Mouse (Mus musculus) liver, embryonic 11.5 days (tissue): Measurements from ENCODE around the gene Chchd6. TPM values are rescaled to one million over a fixed set of nuclear protein-coding genes. Genes with fewer than 3 reads are reported as not detected.

Experiments used
- ATAC-seq: fragments of 200-750 bp; cut with Nextera tagmentation; replicated peaks from 2 replicates; pipeline ENCODE4 v1.8.0; 2017; ENCODE audit warnings: moderate number of reproducible peaks, mild to moderate bottlenecking, moderate TSS enrichment, moderate library complexity; ENCODE audit not compliant: low FRiP score
- DNase-seq: peaks from one replicate; pipeline ENCODE4 v3.0.0-alpha.2; 2017; ENCODE audit warnings: low spot score
- H3K27ac ChIP-seq: fragments of 300-500 bp; sonication (generic); 2 replicates; pipeline ENCODE4 v1.5.1; 2014; ENCODE audit warnings: mild to moderate bottlenecking, low read depth, low read length, control low read depth
- H3K27me3 ChIP-seq: fragments of 300-500 bp; sonication (generic); replicated peaks from 2 replicates; pipeline ENCODE4 v1.6.1; 2014; ENCODE audit warnings: low read length, mixed read lengths; ENCODE audit not compliant: control insufficient read depth, insufficient read depth
- H3K36me3 ChIP-seq: fragments of 300-500 bp; sonication (generic); 2 replicates; pipeline ENCODE4 v1.6.1; 2014; ENCODE audit warnings: mild to moderate bottlenecking, low read length, moderate library complexity, mixed read lengths; ENCODE audit not compliant: control insufficient read depth, insufficient read depth
- H3K4me1 ChIP-seq: fragments of 300-500 bp; sonication (generic); replicated peaks from 2 replicates; pipeline ENCODE4 v1.6.1; 2014; ENCODE audit warnings: low read length, mixed read lengths; ENCODE audit not compliant: control insufficient read depth, insufficient read depth
- H3K4me2 ChIP-seq: fragments of 300-500 bp; sonication (generic); 2 replicates; pipeline ENCODE4 v1.6.1; 2014; ENCODE audit warnings: mild to moderate bottlenecking, control low read depth, moderate library complexity
- H3K4me3 ChIP-seq: fragments of 300-500 bp; sonication (generic); 2 replicates; pipeline ENCODE4 v1.5.1; 2014; ENCODE audit warnings: low read depth, low read length, control low read depth
- H3K9ac ChIP-seq: fragments of 300-500 bp; sonication (generic); 2 replicates; pipeline ENCODE4 v1.6.1; 2014; ENCODE audit warnings: low read depth, low read length, control low read depth
- H3K9me3 ChIP-seq: fragments of 300-500 bp; sonication (generic); 2 replicates; pipeline ENCODE4 v1.6.1; 2016; ENCODE audit warnings: low read length, inconsistent platforms, mixed read lengths; ENCODE audit not compliant: control insufficient read depth
- WGBS: fragments of 180-500 bp; shearing (Covaris S2); extraction: QIAGEN DNeasy Blood & Tissue Kit; methylation state at CpG from one replicate; pipeline ENCODE4 v1.1.7; 2014; 5-methylcytosine and 5-hydroxymethylcytosine counted together
- polyA plus RNA-seq: library from polyadenylated mRNA; unstranded; fragments of >200 nt; fragmentation: Nextera tagmentation; extraction: Ambion mirVana; gene quantifications from 2 replicates; pipeline ENCODE4 v1.2.1, GENCODE M21; 2014

Gene Chchd6
- polyA plus RNA-seq, 1 experiment from 2014 or later, result 43.2 TPM

DNA sequence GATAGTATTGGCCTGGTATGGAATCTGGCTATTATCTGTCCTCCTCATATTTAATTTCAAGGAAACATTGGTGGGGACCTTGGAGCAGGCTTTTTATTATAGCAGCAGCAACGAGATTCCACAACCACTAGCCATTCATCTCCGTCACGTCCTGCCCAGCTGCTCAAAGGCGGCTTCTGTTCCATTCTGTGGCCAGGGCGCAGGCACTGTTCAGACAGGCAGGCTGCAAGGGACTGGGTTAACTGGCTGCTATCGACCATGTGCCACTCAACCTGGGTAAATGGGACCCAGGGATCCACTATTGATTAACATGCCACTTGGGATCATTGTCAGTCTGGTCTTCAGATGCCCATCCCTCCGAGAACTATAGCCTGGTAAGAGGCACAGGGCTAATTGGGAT is 205.7 kb downstream of the Chchd6 start:
- no peak overlapping the region for H3K27ac ChIP-seq
- H3K9me3 ChIP-seq, result no peaks in the 10 kb centered on the region
- H3K4me1 ChIP-seq, result no peaks in the 10 kb centered on the region
- DNase-seq, result no peak
- ATAC-seq, result no peak
- H3K4me2 ChIP-seq, result no peak overlapping the region
- no peaks in the 10 kb centered on the region for H3K27me3 ChIP-seq
- no peaks in the 10 kb centered on the region for H3K36me3 ChIP-seq
- no peak overlapping the region for H3K9ac ChIP-seq
- no peak overlapping the region for H3K4me3 ChIP-seq
- WGBS, result 81% methylated on average over 7 of the region's 7 CpGs

DNA sequence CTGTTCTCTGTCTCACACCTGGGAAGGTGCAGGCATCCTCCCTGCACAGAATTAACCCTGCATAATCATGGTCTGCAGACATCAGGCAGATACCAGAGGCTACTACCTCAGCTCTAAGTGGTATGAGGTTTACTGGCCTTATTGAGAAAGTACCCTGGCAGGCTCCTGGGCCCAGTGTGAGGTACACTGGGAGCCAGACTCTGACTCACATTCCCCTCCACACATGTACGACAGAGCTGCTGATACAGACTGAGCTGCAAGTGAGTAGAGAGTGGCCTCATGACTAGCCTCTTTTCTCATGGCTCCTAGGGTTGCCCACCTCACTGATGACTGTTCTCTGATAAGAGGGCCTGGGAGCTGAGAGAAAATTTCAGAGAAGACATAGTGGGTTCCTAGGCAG is 208.5 kb downstream of the Chchd6 start:
- H3K4me3 ChIP-seq, result no peak overlapping the region
- H3K27me3 ChIP-seq, result no peaks in the 10 kb centered on the region
- no peak overlapping the region for H3K9ac ChIP-seq
- 31% methylated on average over 1 of the region's 1 CpGs for WGBS
- ATAC-seq (no peak), DNase-seq (no peak)
- no peaks in the 10 kb centered on the region for H3K4me1 ChIP-seq
- no peak overlapping the region for H3K27ac ChIP-seq
- no peaks in the 10 kb centered on the region for H3K36me3 ChIP-seq
- no peaks in the 10 kb centered on the region for H3K9me3 ChIP-seq
- H3K4me2 ChIP-seq, result no peak overlapping the region

DNA sequence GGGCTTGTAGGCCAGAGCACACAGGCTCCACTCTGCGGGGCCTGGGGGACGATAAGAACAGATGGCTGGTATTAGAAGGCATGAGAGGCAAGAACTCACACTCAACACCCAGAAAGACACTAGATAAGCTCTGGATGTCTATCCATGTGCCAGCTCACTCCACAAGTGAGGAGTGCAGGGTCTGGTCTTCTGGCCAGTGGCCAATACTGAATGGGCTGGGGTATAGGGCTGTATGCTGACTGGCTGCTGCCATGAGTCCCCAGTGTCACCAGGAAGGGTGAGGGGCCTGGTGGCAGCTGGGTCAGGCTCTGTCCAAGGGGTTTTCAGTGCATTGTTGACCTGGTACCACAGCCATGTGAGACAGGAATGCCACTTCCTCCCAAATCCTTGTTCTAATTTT is 210.8 kb downstream of the Chchd6 start:
- Histone ChIP-seq H3K9me3 (no peaks in the 10 kb centered on the region), H3K4me3 (no peak overlapping the region), H3K9ac (no peak overlapping the region), H3K36me3 (no peaks in the 10 kb centered on the region), H3K27ac (no peak overlapping the region), H3K27me3 (no peaks in the 10 kb centered on the region), H3K4me2 (no peak overlapping the region), H3K4me1 (no peaks in the 10 kb centered on the region)
- ATAC-seq, result no peak
- 75% methylated on average over 2 of the region's 2 CpGs for WGBS
- no peak for DNase-seq

DNA sequence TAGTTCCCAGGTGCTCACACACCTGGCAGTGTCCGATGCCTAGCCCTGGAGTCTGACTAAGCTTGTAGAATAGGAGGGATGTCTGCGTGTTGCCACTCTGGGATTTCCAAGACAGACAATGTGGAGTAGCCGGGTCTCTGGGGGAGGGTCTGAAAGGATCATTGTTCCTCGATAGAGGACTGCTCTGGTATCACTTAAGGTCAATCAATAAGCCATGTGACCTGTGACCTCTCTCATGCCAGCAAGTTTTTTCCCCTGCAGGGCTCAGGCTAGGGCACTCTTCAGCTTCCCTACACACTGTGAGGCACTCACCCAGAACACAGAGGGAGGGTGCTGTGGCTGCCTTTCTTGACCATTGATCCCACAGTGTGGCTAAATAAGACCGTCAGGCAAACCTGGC is 213.6 kb downstream of the Chchd6 start:
- no peak for ATAC-seq
- H3K27me3 ChIP-seq, result no peaks in the 10 kb centered on the region

DNA sequence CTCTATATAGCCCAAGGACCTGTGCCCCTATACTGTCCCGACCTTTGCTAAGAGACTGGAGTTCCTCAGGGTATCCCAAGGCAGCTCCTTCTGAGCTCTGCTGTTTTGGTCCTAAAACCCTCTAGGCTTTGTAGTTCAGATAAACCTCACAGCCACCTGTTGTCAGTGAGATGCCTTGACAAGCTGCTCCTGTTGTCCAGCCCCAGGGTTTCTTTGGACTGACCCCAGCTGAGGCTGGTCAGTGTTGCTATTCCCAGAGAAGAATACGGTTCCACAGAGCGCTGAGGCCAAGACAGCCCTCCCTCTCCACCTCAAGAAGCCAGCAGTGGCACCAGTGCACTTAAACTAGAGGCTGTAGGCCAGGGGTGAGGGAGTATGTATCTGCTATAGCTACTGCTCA is 214.3 kb downstream of the Chchd6 start:
- WGBS, result 59% methylated on average over 3 of the region's 3 CpGs

More for the DNA sequence above, 213.6 kb downstream of the Chchd6 start:
- H3K9ac ChIP-seq, result no peak overlapping the region
- DNase-seq, result no peak
- no peak overlapping the region for H3K4me3 ChIP-seq
- H3K36me3 ChIP-seq, result no peaks in the 10 kb centered on the region
- no peak overlapping the region for H3K4me2 ChIP-seq
- H3K9me3 ChIP-seq, result no peaks in the 10 kb centered on the region
- H3K4me1 ChIP-seq, result no peaks in the 10 kb centered on the region
- no peak overlapping the region for H3K27ac ChIP-seq
- 69% methylated on average over 5 of the region's 5 CpGs for WGBS

DNA sequence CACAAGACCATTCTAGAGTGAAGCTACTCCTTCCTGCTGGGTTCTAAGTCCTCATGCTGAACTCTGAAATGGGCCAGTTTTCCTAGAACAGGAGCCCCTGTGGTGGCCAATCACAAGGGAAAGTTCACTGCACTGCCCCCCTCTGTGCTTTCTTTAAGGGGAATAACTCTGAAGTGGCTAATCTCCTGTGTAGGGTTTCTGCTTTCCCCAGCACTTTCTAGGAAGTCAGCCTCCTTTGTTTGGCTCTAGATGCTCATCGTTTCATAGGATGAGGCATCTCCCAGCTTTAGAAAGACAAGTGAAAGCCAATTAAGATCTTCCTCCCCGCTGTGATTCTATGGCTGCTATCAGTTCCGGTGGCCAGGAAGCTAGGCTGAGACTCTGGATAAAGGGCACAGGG is 214.7 kb downstream of the Chchd6 start:
- Histone ChIP-seq H3K27ac (no peak overlapping the region), H3K27me3 (no peaks in the 10 kb centered on the region), H3K4me3 (no peak overlapping the region), H3K9me3 (no peaks in the 10 kb centered on the region), H3K4me2 (no peak overlapping the region), H3K36me3 (no peaks in the 10 kb centered on the region), H3K9ac (no peak overlapping the region), H3K4me1 (no peaks in the 10 kb centered on the region)
- WGBS, result 57% methylated on average over 3 of the region's 3 CpGs
- ATAC-seq, result no peak
- DNase-seq, result no peak

More for the DNA sequence above, 214.3 kb downstream of the Chchd6 start:
- no peak overlapping the region for H3K4me3 ChIP-seq
- no peak overlapping the region for H3K27ac ChIP-seq
- H3K4me1 ChIP-seq, result no peaks in the 10 kb centered on the region
- no peak overlapping the region for H3K9ac ChIP-seq
- H3K4me2 ChIP-seq, result no peak overlapping the region
- no peak for DNase-seq
- no peaks in the 10 kb centered on the region for H3K36me3 ChIP-seq
- no peaks in the 10 kb centered on the region for H3K9me3 ChIP-seq
- no peak for ATAC-seq
- H3K27me3 ChIP-seq, result no peaks in the 10 kb centered on the region

DNA sequence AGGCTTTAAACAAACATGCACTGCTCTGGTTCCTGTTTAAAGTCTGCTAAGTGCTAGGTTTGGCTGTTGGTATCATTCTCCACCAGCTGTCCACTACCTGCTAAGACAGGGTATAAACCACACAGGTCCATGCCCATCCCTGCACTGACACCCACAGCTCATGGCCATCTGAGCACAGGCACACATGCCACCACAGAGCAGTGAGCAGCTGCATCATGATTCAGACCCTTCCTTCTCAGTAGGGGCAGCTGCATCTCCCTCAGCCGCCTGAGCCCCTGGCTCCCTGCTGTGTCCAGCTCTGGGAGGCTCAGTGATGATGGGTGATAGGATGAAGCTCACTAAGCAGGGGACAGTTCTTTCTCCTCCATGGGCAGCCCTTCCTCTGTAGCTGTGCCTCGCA is 217.2 kb downstream of the Chchd6 start:
- Histone ChIP-seq H3K36me3 (no peaks in the 10 kb centered on the region), H3K4me3 (no peak overlapping the region), H3K27ac (no peak overlapping the region), H3K27me3 (no peaks in the 10 kb centered on the region), H3K9me3 (no peaks in the 10 kb centered on the region), H3K9ac (no peak overlapping the region), H3K4me2 (no peak overlapping the region), H3K4me1 (no peaks in the 10 kb centered on the region)
- ATAC-seq (no peak), DNase-seq (no peak)
- whole genome bisulfite sequencing, result 65% methylated on average over 2 of the region's 2 CpGs

DNA sequence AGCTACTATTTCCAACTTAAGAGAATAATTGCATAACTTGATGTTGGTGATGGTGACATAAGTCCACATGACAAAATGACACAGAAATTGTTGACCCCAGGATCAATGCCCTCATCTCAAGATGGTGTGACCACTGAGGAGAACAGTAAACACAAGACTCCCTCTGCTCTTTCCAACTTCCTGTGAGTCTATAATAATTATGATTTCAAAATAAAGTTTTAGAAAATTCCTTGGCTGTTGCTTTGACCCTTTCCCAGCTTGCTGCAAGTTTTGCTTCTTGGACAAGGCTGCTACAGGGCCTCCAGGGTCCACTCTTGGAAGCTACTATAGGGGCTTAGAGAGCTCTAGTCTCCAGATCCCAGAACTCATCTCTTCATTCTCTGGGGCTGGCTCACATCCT is 226.6 kb downstream of the Chchd6 start:
- ATAC-seq (no peak), DNase-seq (no peak)
- H3K27ac ChIP-seq, result no peak overlapping the region

DNA sequence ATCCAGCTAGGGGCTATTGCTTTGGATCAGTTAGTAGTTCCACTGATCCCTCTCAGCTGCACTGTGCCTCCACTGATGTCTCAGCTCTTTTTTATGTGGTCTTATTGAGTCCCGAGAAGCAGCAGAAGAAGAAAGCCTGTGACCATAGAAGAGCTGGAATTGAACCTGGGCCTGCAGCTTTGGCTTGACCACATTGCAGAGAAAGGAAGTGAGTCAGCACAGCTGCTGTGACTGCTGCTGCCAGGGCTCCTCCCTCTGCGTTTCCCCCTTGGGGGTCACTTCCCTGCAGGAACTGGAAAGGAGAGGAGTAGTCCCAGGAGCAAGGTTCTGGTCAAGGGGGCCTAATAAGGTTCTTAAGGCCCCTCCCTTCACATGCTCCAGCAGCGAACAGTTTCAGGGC is 231.1 kb downstream of the Chchd6 start:
- 46% methylated on average over 3 of the region's 3 CpGs for WGBS
- no peak overlapping the region for H3K27ac ChIP-seq
- peaks cover 9% of the 10 kb centered on the region; the same call in 1 of the 2 replicates for H3K27me3 ChIP-seq
- DNase-seq (no peak), ATAC-seq (no peak)
- H3K4me3 ChIP-seq, result no peak overlapping the region
- no peak overlapping the region for H3K9ac ChIP-seq
- peaks cover 26% of the 10 kb centered on the region for H3K4me1 ChIP-seq
- H3K36me3 ChIP-seq, result no peaks in the 10 kb centered on the region
- H3K4me2 ChIP-seq, result no peak overlapping the region
- no peaks in the 10 kb centered on the region for H3K9me3 ChIP-seq

More for the DNA sequence above, 226.6 kb downstream of the Chchd6 start:
- Histone ChIP-seq H3K9me3 (no peaks in the 10 kb centered on the region), H3K4me1 (no peaks in the 10 kb centered on the region), H3K27me3 (peaks cover 3% of the 10 kb centered on the region; the same call in 1 of the 2 replicates), H3K9ac (no peak overlapping the region), H3K4me2 (no peak overlapping the region), H3K36me3 (no peaks in the 10 kb centered on the region), H3K4me3 (no peak overlapping the region)
